Mouse (Mus musculus): ENCODE data around the gene Tmem53.

The Tmem53 gene

DNA sequence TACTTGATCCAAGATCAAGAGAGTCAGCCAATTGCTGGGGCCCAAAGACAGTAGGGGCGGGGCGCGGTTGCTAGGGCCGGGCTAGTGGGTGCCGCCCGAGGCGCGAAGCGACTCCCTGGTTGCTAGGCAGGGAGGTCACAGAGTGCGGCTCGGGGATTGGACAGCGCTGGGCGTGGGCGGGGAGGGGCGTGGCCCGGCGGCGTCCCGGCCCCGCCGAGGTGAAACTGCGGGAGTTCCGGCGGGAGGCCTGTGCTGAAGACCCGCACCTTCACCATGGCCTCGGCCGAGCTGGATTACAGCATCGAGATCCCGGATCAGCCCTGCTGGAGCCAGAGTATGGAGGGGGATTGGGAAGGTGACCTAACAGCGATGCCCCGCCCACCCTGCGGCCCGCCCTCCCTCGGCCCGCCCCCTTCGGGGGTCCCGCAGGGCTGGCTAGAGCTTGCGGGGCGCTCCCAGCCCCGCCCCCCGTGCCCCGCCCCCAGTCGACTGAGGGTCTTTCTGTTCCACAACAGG is at the start of gene Tmem53, which contains the start of gene Armh1:
Gene Tmem53, plus strand, starts transcription at position 151 of the 516 bp plus-strand sequence.
Gene Armh1, minus strand, starts transcription at position 325 of the 516 bp plus-strand sequence.
- peak; percentile 95 for DNase-seq

DNA sequence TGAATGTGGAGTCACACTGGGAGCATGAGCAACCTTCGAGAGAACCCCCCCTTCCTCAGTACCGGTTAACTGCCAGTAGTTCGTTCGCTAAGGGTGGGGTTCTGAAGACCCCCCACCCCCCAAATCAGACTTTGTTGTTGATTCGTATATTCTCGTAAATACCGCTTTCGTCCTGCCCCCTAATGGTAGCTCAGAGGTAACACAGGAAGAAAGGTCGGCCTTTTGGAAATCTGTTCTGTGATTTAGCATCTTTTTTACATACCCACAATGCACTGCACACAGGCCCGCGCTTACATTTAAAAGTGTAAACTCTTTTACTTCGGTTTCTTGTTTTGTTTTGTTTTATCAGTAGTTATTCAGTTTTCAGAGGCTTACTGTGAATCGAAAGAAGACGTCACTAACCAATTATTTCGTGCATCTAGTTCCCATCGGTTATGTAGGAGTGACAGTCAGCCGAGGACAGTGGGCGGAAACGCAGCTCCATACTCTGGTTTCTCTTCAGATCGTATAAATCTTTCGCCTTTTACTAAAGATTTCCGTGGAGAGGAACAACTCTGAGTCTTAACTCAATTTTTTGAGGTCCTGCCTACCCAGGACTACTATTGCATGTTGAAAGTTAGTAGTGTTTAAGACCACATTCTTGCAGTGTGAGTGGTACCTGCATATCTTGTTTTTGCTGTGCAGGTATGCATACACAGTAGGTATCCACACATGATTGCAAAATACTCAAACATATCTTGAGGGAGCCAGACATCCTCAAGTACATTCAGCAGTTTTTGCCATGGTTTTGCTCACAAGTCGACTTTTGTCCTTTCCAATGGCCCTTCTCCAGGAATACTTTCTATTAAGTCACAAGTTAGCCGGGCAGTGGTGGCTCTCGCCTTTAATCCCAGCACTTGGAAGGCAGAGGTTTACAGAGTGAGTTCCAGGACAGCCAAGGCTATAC is 49.4 kb upstream of the Tmem53 start:
- DNase-seq: peak; percentile 63

DNA sequence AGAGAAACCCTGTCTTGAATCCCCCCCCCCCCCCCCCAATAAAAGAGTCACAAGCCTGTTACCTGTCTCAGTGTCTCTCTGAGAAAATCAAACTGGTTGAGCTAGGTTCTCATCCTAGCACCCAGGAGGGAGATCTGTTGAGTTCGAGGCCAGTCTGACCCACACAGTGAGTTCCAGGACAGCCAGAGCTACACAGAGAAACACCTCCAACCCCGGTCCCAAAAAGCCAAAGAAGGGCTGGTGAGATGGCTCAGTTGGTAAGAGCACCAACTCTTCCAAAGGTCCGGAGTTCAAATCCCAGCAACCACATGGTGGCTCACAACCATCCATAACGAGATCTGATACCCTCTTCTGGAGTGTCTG is 48.8 kb upstream of the Tmem53 start:
- DNase-seq: no peak

DNA sequence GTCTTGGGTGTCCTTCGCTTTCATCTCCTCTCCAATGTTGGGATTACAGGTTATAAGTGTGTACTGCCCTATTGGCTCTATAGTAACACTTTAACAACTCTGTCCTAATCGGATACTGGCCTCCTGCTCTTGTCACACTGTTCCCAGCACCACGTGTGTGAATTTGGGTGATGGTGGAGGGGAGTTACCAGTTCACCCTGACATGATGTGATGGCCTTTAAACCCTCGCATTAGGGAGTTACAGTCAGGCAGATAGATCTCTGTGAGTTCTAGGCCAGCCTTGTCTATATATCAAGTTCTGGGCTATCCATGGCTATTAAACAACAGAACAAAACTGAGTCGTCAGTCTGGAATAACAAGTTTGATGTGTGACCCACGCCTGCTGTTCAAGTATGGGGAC is 42.2 kb upstream of the Tmem53 start:
- no peak for DNase-seq

DNA sequence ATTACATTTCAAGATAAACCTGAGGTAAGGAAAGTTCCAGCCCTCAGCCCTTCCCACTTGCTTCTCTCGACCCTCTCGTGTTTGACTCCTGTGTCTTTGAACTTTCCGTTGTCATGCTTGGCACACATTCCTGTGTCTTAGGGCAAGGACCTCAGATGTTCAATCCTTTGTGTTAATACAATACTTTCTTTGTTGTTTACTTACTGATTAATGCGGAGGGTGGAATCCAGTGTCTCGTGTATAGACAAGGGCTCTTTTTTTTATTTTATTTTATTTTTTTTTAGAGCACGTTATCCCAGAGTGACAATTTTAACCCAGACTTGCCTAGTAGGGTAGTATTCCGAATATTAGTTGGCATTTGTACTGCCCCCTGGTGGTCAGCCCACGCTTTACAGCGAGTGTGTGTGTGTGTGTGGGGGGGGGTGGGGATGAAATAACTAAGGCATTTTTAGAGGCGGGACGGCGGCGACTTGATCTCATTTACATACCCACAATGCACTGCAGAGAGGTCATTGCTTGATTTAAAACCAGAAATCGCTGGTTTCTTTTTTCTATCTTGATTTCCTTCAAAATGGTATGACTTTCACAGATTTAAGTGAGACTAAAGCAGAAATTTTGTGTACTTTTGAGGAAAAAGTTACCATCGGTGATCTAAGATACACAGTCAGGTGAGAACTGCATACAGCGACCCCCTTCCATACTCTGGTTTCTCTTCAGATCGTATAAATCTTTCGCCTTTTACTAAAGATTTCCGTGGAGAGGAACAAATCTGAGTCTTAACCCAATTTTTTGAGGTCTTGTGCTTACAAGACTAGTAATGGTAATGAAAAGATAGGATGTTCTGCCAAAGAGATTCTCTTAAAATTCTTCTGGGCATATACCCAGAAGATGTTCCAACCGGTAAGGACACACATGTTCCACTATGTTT is 41.3 kb upstream of the Tmem53 start:
- DNase-seq: peak; percentile 94

DNA sequence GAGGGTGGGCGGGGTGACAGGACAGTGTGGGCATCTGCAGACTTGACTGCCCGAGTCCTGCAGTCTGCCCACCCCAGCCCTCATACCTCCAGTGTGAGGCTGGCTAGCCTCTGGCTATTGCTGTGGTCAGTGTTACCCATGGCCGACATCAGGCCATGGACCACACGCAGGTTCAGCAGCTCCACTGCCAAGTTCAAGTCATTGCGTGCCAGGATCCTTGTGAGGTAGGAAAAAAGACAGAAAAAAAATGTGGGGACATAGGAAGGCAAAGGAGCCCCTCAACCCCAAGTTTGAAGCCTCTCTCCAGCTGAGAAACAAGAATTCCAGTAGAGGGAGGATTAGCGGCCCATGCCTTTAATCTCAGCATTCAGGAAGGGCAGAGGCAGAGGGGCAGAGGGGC is 37.5 kb upstream of the Tmem53 start:
- DNase-seq: no peak

DNA sequence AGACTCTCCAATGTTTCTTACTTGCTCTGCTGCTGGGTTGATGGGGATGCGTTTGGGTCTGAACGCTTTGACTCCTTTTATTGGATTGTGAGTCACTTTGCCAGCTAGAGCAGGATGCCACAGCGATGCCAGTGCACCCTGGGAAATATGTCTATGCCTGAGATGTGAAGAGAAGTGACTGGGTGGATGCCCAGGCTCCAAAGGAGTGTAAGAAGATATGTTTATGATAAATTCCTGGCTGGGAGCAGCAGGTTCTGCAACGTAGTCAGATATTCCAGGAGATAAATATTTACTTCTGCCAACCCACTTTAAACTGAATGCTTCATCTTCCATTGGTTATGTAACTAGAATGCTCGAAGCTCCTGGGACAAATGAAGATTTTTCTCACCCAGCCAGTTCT is 34.7 kb upstream of the Tmem53 start:
- no peak for DNase-seq

DNA sequence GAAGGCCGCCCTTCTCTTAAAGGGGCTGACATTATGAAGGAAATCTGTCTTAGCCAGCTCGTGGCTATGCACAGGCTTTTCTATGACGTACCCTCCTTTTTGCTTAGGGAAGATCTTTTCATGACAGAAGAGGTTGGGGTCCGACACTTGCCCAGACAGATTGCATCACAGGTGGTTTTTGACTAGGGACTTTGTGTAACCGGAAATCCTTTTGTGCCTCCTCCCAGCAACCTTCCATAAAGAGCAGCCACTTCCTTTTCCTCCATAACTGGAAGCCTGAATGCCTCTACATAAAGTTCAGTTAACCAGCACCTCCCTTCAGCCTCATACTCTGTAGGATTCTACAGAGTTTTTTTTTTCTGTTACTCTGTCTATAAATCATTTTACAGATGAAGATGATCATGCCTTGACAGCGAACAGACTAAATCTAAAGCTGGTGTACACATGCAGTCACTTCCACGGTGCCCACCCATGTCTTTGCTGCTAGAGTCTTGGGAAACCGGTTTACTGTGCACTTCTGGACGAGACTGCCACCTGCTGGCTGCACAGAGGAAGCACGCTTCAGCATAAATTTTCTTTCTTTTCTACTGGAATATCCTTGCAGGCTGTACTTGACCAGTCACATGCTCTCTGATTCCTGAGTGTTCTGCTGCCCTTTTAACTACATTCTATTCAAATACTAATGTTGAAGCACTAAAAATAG is 33.1 kb upstream of the Tmem53 start:
- peak; percentile 81 for DNase-seq

DNA sequence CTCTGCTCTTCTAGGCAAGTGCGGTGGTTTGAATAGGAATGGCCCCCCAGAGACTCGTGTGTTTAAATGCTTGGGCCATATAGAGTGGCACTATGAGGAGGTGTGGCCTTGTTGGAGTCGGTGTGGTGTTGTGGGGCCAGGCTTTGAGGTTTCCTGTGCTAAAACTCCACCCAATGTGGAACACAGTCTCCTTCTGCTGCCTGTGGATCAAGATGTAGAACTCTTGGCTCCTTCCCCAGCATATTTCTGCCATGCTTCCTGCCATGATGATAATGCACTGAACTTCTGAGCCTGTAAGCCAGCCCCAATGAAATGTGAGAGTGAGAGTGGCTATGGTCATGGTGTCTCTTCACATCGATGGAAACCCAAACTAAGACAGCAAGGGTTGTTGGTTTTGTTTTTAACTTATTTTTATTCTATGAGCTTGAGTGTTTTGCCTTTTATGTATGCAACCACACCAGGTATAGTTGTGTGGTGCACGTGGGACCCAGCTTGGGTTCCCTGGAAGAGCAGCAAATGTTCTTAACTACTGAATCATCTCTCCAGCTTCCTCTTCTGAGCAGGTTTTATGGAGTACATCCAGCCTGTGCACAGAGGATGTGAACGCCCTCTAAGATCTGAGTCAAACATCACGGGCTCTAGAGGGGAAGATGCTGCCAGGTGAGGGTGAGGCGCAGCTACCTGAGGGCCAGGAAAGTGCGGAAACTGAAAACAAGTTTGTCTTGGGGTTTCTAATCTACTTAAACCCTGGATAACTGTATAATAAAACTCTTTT is 30.8 kb upstream of the Tmem53 start:
- DNase-seq: no peak

DNA sequence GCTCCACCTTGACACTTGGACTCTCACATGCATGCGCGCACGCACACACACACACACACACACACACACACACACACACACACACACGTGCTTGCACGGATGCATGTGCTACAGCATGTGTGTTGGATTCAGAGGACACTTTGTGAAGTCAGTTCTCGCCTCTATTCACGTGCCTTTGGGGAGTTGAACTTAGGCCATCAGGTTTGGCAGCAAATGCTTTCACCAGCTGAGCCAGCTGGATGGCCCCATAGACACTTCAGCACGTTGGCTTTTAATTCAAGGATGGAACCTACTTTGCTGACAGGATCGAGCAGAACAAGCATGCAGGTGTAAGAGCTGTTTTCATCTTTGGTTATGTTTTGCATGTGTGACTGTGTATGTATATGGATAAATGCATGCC is 29.9 kb upstream of the Tmem53 start:
- no peak for DNase-seq

DNA sequence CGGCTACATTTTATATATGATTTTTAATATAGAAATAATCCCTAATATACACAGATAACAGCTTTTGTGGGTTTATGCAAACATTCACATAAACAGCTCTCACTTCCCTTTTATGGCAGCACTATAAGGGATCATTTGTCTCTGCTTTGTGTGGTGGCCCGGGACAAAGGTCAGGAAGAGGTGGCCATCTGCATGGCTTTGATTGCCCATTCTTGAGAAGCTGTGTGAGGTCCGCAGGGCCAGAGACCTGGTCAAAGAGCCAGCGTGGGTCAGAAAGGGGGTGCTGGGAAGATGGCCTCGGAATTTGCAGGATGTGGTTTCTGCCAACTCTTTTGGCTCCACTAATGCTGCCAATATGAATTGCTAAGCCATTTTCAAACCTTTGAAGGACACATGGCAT is 28.8 kb upstream of the Tmem53 start:
- no peak for DNase-seq

DNA sequence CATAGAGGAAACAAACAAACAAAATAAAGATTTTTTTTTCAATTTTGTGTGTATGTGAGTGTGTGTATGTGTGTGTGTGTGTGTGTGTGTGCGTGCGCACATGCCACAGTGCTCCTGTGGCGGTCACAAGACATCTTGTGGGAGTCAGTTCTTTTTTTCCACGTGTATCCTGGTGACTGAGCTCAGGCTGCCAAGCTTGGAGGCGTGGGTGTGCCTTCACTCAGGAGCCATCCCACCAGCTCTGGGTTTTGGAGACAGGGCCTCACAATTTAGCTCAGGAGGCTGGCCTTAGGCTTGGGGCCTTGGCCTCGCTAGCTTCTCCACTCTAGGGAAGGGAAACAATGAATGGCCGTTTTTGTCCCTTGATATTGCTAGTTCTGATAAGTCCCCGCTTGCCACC is 27.6 kb upstream of the Tmem53 start:
- no peak for DNase-seq

DNA sequence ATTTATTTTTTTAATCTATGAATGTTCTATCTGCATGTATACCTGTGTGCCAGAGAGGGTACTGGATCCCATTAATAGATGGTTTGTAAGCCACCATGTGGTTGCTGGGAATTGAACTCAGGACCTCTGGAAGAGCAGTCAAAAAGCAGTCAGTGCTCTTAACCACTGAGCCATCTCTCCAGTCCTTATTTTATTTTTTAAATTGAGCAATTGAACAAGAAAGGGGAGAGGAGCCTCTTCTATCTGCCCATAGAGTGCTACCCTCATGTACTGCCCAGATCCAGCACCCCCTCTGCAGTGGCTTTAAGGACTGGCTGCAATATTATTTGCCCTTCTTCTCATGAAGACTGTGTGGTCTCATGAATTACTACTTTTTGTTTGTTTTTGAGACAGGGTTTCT is 26.5 kb upstream of the Tmem53 start:
- no peak for DNase-seq

DNA sequence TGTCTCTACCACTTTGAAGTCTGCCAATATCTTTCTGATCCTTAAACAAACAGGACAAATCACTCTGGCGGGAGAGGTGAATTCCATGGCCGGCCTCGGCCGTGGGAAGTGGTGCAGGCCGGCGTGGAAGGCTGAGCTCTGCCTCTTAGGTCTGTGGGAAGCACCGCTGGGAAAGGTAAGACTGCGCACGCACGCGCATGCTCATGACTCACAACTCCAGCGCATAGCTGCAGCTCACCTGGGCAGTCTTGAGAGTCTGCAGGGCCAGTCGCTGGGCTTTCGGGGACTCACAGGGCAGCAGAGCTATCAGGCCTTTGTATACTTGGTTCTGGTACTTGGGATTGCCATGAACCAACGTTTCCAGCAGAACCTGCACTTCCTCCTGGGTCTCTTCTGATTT is 22.2 kb upstream of the Tmem53 start:
- DNase-seq: no peak

DNA sequence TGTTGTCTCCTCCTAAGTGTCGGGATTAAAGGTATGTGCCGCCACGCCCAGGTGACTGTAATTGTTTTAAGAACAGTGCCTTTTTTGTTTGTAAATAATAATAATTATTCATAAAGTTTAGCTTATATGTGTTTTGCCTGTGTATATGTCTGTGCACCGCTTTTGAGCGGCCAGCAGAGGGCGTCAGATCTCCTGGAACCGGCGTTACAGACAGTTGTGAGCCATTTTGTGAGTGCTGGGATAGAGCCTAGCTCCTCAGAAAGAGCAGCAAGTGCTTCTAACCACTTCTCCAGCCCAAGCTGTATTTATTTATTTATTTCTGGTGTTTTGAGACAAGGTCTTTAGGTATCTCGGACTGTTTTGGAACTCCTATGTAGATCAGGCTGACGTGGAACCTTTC is 21.4 kb upstream of the Tmem53 start:
- peak; percentile 57 for DNase-seq

DNA sequence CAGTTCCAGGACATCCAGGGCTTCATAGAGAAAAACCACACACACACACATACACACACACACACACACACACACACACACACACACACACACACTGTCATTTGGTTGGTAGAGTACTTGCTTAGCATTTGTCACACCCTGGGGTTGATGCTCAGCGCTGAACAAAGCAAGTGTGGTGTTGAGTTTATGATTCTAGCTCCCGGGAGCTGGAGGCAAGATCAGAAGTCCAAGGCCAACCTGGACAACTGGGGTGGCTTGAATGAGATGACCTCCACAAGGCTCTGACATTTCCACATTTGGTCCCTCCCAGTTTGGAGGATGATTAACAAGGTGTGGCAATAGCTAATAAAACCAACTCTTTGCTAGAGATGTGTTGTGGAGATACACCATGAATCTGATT is 20.5 kb upstream of the Tmem53 start:
- DNase-seq: no peak

DNA sequence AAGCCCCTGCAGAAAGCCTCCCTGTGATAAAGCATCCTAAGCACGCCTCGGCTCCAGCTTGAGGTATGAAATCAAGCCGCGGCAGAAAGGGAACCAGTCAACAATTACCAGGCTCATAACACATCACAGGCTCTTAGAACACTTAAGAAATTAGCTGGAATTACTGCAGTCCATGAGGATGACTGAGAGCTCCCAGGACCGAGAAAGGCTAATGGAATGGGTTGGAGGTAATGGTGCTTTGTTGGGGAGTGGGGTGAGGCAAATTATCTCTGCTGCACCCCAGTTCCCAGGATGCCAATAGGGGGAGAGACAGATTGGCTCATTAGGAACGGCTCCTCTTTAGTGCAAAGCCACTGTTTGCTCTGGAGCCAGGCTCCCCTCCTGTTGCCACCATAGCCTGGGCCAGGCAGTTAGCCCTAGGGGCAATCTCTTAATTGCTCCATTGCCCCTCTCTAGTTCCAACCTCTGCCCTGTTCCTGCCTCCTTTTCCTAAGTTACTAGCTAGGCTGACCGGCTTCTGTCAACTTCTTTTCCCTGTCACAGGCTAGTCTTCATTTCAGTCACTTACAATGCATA is 17.5 kb upstream of the Tmem53 start:
- DNase-seq: no peak

DNA sequence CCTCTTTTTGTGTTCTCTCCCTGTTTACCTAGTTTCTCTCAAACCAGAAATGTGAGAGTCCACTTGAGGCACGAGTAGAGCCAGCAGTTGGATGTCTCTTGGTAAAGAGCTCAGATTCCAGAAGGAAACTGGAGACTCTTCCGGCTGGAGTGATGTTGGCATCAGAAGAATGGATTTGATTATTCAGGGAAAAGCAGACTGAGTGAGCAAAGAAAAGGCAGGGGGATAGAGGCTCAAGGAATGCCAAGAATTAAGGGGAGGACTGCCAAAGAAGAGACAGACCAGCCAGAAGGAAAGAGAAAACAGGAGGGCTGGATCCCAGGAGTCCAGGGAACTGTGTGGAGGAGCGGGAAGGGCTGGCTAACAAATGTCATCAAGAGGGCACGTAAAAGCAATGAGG is 15.9 kb upstream of the Tmem53 start:
- DNase-seq: no peak

DNA sequence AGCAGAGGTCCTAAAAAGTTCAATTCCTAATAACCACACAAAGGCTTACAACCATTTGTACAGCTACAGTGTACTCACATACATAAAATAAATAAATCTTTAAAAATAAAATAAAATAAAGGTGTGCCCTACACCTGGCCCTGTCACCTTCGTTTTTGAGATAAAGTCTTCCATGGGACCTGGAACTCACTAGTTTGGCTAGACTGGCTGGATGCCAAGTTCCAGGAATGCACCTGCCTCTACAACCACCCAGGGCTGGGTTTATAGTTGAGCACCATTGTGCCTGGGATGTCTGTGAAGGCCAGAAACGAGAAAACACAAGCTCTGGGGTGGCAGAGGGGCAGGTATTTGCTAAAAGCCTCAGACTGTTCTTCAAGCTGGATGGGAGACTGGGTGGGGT is 12.6 kb upstream of the Tmem53 start:
- DNase-seq: no peak

DNA sequence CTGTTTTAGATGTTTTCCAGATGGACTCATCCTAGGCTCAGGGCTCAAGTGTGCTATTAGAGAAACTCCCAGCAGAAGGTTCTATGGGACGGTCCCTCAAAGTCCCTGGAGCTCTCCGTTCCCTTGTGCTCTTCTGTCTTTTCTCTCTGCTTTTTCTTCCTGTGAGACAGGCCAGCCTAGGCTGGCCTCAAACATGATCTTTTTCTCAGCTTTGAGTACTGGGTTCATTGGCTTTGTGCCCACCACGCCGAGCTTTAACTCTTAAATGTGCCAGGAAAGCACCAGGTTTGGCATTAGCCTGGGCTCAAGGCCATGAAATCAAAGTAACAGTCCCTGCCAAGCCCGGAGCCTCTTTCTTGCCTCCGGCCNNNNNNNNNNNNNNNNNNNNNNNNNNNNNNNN is 10.9 kb upstream of the Tmem53 start:
- no peak for DNase-seq

DNA sequence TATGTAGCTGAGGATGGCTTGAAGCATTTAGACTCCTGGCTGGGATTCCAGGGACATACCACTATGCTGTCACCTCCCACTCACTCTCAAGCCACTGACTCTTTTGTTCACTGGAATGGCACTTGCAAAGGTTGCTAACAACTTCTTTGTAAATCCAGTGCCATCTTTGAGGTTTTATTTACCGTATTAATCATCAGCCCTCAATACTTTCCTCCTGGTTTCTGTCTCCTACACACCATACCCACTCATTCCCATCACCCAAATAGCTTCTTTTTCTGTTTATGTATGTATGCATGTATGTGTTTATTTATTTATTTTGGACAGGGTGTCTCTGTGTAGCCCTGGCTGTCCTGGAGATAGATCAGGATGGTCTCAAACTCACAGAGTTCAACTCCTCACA is 769 bp upstream of the Tmem53 start:
- no peak for DNase-seq

DNA sequence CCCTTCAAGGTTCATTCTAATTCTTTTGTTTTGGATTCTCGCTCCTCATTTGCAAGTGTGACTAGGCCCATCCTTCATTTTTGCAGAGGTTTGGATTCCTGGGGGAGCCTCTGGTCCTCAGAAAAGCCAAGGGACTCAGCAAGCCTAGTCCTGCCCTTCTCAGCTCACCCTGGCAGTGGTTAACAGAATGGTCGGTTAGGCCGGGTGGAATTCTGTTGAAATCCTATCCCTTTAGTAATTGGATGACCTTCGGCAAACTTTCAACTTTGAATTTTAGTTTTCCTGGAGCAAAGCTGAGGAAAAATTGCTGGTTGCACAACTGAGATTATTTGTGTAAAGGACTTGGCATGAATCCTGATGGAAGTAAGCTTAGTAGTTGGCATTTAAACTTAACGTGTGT is 600 bp downstream of the Tmem53 start:
- no peak for DNase-seq
